Mouse (Mus musculus): Measurements from ENCODE around the gene Tfpi2. TPM values are rescaled to one million over a fixed set of nuclear protein-coding genes. Genes with fewer than 3 reads are reported as not detected.

The Tfpi2 gene
- polyA plus RNA-seq, 1 experiment from 2014 or later, result 3.1 TPM

Other genes with a start within 250 kb of the Tfpi2 start
- 0.09 and 0.15 TPM in 2 replicates for gene Calcr, start 224.2 kb downstream of the Tfpi2 start, polyA plus RNA-seq (2015; fragmentation: Nextera tagmentation; extraction: Ambion mirVana)
- not detected in 2 replicates for gene Gngt1, start 4.9 kb upstream of the Tfpi2 start, polyA plus RNA-seq (2015; fragmentation: Nextera tagmentation; extraction: Ambion mirVana)
- gene Gng11, start 15.0 kb upstream of the Tfpi2 start, polyA plus RNA-seq (2015; fragmentation: Nextera tagmentation; extraction: Ambion mirVana), result 141 and 143 TPM in 2 replicates
- 77.3 and 80.3 TPM in 2 replicates for gene Bet1, start 98.1 kb upstream of the Tfpi2 start, polyA plus RNA-seq (2015; fragmentation: Nextera tagmentation; extraction: Ambion mirVana)